Mouse (Mus musculus) brain, embryonic 14.5 days (tissue): ENCODE results near the gene Ranbp9. TPM values are rescaled to one million over a fixed set of nuclear protein-coding genes. Genes with fewer than 3 reads are reported as not detected.

Experiments used
- DNase-seq: peaks from one replicate; pipeline ENCODE4 v3.0.0-alpha.2; 2011; ENCODE audit warnings: low read depth
- CTCF ChIP-seq: fragments of 200-500 bp; IDR thresholded peaks from 2 replicates; pipeline ENCODE4 v1.5.1; 2012; ENCODE audit warnings: inconsistent platforms, mild to moderate bottlenecking, moderate library complexity, borderline replicate concordance; ENCODE audit not compliant: insufficient read depth, insufficient read length; ENCODE audit errors: extremely low read depth
- POLR2A ChIP-seq: fragments of 200-500 bp; IDR thresholded peaks from 2 replicates; pipeline ENCODE4 v1.6.1; 2012; ENCODE audit warnings: mild to moderate bottlenecking, inconsistent platforms, borderline replicate concordance; ENCODE audit not compliant: poor library complexity, insufficient read depth, insufficient read length, severe bottlenecking; ENCODE audit errors: extremely low read depth
- polyA plus RNA-seq: library from polyadenylated mRNA; depleted of rRNA; stranded (reverse); fragments of >200 nt; gene quantifications from 2 replicates; pipeline ENCODE4 v1.2.3, GENCODE M21; 2012

Gene Ranbp9
- polyA plus RNA-seq, 1 experiment: 49.5 TPM

GRCm38 (mm10) chr13:43444717-43445116 is 36.4 kb downstream of the Ranbp9 start:
- TF ChIP-seq POLR2A (no peak), CTCF (no peak)
- no peak for DNase-seq

- DNase-seq: no peak
- no peak for TF ChIP-seq CTCF
- no peak for TF ChIP-seq POLR2A
These were observed 37.4 kb downstream of the Ranbp9 start for GRCm38 (mm10) chr13:43443706-43444105.

GRCm38 (mm10) chr13:43442551-43442950 is 38.5 kb downstream of the Ranbp9 start:
- no peak for DNase-seq

DNA sequence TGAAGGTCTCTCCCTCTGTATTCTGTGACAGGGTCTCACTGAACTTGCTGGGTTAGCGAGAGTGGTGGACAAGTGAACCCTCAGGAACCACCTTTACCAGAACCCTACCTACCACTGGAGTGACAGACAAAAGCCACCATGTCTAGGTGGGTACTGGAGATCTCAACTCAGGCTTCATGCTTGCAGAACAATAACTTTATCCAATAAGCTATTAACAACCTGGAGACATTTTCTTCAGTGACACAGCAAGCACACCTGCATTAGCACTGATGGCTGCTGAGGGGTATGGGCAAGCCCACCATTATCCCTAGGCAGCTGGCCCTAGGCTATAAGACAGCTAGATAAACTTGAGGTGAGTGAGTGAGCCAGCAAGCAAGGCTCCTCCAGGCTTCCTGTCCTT is 40.7 kb downstream of the Ranbp9 start:
- no peak for DNase-seq
- TF ChIP-seq POLR2A (no peak), CTCF (no peak)

More at GRCm38 (mm10) chr13:43442551-43442950, 38.5 kb downstream of the Ranbp9 start:
- TF ChIP-seq POLR2A (no peak), CTCF (no peak)

DNA sequence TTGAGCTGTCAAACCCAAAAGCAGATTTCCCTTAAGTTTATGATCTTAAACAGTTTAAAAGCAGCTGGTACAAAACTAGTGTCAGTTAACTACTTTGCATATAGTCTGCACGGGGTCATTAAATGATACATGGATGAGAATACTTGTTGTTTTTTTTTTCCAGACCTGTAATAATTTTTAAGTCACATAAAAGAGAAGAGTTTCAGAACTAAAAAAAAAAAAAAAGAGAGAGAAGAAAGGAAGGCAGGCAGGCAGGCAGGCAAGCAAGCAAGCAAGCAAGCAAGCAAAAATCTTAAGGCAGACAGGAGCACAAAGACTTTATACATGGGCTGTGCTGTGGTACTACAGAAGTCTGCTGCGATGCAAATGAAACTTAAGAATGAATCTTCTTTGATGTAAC is 47.7 kb downstream of the Ranbp9 start:
- DNase-seq: no peak
- TF ChIP-seq POLR2A: no peak
- no peak for TF ChIP-seq CTCF

GRCm38 (mm10) chr13:43428436-43428835 is 52.6 kb downstream of the Ranbp9 start:
- TF ChIP-seq POLR2A (no peak), CTCF (no peak)
- no peak for DNase-seq

- no peak for DNase-seq
- TF ChIP-seq CTCF (no peak), POLR2A (no peak)
These were observed 65.8 kb downstream of the Ranbp9 start for GRCm38 (mm10) chr13:43415249-43415648.

- no peak for DNase-seq
- TF ChIP-seq CTCF (no peak), POLR2A (no peak)
These were observed 67.5 kb downstream of the Ranbp9 start for GRCm38 (mm10) chr13:43413611-43414010.

DNA sequence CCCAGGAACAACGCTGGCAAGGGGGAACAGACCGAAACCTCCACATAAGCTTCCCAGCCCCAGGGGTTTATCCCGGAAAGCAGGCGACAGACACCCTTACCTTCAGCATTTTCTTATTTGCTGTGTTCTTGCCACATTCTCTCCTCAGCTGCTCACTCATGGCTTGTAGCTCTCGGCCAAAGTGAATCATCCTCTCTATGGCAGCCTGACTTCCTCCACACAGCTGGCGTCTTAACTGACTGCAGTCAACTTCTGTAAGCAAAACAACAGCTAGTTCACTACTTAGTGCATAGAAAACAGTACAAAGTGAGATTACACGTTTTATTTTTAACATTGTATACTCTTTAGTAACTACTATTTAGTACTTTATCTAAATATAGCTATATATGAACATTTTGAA is 68.8 kb downstream of the Ranbp9 start:
- DNase-seq: no peak
- no peak for TF ChIP-seq POLR2A
- no peak for TF ChIP-seq CTCF

DNA sequence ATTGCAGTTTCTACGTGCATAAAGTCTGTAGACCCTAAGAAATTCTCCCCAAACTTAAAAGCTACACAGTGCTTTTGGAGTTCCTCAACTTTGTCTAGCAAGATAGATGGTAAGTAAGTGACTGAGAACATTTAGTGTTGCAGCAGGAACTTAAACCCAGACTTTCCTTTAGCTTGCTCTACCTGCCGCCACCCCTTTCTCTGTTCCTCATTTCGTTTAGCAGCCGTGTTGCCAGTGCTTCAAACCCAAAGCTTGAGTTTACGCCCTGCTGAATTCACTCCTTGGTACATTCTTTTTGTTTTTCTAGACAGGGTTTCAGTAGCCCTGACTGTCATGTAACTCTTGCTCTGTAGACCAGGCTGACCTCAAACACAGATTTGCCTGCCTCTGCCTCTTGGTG is 81.5 kb downstream of the Ranbp9 start:
- no peak for TF ChIP-seq POLR2A
- TF ChIP-seq CTCF: no peak

DNA sequence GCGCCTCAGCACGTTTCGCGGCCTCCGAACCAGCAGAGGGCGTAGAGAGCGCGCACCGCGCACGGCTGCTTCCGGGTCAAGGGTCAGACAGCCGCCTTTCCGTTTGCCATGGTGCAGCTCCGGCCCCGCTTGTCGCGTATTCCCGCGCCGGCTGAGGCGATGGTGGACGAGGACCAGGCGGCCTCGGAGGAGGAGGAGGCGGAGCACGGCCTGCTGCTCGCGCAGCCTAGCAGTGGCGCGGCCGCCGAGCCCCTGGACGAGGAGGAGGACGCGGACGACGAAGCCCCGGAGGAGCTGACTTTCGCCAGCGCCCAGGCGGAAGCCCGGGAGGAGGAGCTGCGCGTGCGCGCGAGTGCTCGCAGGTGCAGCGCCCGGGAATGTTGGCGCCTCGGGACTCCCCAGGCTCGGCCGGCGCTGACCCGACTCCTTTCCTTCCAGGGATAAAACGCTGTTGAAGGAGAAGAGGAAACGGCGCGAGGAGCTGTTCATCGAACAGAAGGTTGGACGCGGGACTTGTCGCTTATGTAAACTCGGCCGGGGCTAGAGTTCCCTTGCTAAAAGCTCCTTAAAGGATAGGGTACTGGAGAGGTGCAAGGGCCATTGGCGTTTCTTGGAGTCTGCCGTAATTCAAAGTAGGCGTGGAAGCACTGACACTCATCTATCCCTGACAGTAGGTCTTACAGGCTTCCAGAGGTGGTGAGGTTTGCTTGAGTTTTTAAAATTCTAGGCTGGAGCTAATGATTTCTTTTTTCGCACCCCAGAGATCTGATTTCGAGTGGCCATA is 82.6 kb downstream of the Ranbp9 start, which contains the start of gene Nol7:
TSS of gene Nol7 (plus strand) at position 94 of the 784 bp plus-strand sequence.
- DNase-seq: peak; percentile 98
- TF ChIP-seq POLR2A (peak; percentile 54), CTCF (peak; percentile 83)

More for the DNA sequence above, 81.5 kb downstream of the Ranbp9 start:
- no peak for DNase-seq
